Mouse (Mus musculus): ENCODE results near the gene Olfr1132.
"Not testable (repeated sequence)": the region's sequence is repeated elsewhere in the genome, so short reads cannot be mapped to it uniquely, and the experiment has no call there.

Olfr1132 gene

DNA sequence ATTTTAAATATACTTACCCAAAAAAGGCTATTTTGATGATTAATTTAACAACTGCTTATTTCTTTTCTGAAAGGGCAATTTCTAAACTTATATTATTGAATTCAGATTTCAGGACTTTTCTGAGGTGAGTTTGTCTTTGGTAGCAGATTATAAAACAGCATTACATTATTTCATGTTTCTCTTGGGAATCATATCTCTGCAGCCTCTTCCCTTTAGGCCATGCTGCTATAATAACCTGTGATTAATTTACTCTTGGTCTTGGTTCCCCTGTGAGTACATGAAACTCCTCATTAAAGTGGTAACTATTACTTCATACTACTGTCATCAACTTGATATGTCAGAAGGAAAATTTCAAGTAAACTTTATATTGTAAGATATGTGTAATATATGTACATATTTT lies at the start of gene Olfr1132:
Gene Olfr1132 (minus strand): TSS at position 101 of the 400 bp plus-strand sequence.
- no peak for DNase-seq (ENCODE audit: low spot score in 2 of 2)

DNA sequence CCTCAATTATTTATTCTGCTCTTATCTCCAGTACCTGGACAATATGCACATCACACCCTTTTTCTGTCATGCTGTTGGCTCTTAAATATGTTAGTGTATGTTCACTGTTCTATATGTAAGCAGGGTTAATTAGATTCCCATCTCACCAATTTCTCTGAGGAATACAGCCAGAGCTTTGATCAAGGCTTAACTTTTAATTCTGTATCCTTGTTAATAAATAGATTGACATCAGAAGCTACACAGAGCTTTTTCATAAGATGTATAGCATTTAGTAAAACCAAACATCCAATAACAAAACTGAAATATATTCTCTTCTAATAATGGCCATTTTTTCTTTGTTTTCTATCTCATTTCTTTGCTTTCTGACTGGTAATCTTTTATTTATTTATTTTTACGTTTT lies 36.2 kb upstream of the Olfr1132 start, which contains the start of gene Olfr1135:
Gene Olfr1135 (minus strand): TSS at position 101 of the 400 bp plus-strand sequence.
- no peak for DNase-seq (ENCODE audit: low spot score in 2 of 2)

DNA sequence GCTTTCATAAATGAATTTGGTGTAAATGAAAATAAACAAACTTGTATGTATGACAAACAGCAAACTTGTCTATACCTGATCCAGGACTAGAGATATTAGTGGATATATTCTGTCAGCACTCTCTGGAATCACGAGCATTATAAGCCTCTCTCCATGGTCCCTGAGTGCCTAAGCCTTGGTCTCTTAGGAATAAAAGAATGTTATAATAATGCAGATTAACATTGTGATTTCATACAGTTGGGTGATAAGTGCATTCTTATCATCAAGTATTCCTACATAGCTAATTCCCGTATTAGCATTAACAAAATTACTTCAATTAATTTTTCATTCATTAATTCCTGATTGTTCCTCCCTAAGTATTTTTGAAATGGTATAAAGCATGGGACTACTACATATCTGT lies 21.0 kb upstream of the Olfr1132 start, which contains the start of gene Olfr1134:
Gene Olfr1134 (minus strand): TSS at position 101 of the 400 bp plus-strand sequence.
- no peak for DNase-seq (ENCODE audit: low spot score in 2 of 2)

DNA sequence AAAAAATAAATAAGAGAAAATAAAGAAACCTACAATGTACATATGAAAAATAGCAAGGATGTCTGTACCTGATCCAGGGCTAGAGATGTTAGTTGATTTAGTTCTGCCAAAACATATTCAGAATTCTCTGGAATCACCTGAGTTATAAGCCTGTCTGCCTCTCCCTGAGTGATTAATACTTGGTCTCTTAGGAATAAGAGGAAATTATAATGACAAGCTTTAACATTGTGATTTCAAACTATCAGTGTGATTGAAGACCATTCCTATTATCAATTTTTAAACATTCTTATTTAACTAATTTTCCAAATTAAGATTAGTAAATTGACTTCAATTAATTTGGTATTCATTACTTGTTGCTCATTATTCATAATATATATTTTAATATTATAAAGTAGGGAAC lies 9.9 kb upstream of the Olfr1132 start, which contains the start of gene Olfr1133:
Gene Olfr1133 (minus strand): TSS at position 101 of the 400 bp plus-strand sequence.
- DNase-seq (ENCODE audit: low spot score in 2 of 2) = no peak

DNA sequence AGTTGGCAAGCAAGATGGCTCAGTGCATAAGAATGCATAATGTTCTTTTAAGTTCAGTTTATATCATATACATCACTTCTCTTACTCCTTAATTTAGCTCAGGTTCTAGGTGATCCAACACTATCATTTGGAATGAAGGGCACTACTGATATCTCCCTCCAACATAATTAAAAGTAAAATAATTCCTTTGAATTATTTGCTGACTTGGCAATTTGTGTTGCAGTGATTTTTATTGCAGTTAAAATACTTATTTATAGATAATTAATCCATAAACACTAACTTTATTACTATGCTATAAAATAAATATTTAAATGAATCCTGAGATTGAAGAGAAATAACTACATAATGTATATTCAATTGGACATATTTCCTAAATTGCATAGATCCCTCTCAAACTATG lies 5.1 kb upstream of the Olfr1132 start:
- DNase-seq (ENCODE audit: low spot score in 2 of 2) = no peak

DNA sequence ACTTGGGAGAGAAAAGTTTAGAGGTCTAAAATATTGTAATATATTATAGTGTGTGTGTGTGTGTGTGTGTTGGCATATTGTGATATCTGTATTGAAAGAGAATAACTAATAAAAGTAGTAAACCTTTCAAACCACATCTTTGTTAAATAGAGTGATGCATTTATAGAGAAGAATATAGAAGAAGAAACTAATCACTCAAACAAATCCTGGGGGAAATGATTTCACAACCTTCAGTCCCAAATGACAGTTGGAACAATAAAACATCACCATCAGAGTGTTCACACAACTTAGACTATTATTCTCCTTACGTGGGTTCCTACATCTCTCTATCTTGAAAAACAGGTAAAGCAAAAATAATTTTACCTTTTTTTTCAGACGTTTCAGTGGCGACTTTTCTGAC lies 10.5 kb downstream of the Olfr1132 start, which contains the start of gene Olfr1131:
Gene Olfr1131 (plus strand): TSS at position 301 of the 400 bp plus-strand sequence.
- DNase-seq (ENCODE audit: low spot score in 2 of 2) = no peak

DNA sequence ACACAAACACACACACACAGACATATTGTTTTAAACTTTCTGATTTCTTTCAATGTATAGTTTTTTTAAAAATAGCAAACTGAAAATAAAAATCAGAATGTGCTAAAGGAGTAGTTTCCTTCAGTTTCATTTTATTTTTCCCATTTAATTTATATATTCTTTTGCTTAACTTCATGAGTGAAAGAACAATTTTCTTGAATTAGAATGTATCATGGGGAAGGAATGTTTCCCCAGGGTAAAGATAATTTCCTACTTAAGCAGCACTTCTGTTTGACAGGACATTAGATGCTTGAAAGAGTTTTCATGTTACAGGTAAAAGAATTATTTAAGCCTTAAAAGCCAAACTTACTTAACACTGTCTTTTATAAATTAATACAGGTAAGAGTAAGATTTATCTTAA lies 31.4 kb downstream of the Olfr1132 start, which contains the start of gene Olfr1130:
Gene Olfr1130 (plus strand): TSS at position 301 of the 400 bp plus-strand sequence.
- not testable (repeated sequence) for DNase-seq (ENCODE audit: low spot score in 2 of 2)
